Mouse (Mus musculus) G1E (cell line): Measurements from ENCODE around the gene Art5. TPM values are rescaled to one million over a fixed set of nuclear protein-coding genes. Genes with fewer than 3 reads are reported as not detected.
"Not testable (repeated sequence)": the region's sequence is repeated elsewhere in the genome, so short reads cannot be mapped to it uniquely, and the experiment has no call there.

ENCODE experiments used
- ATAC-seq: 2 replicates; pipeline ENCODE4 v1.8.0; 2016; ENCODE audit warnings: mild to moderate bottlenecking; ENCODE audit not compliant: insufficient number of reproducible peaks, poor library complexity, low FRiP score, severe bottlenecking; ENCODE audit errors: extremely low read depth
- DNase-seq: peaks from one replicate; pipeline ENCODE4 v3.0.0; 2012; ENCODE audit warnings: low spot score
- H3K27me3 ChIP-seq: 2 replicates; pipeline ENCODE4 v1.6.1; 2012; ENCODE audit warnings: mild to moderate bottlenecking, low read length, inconsistent platforms; ENCODE audit not compliant: insufficient read depth
- H3K36me3 ChIP-seq: replicated peaks from 2 replicates; pipeline ENCODE3; 2012; ENCODE audit warnings: mild to moderate bottlenecking, inconsistent platforms
- H3K4me1 ChIP-seq: 2 replicates; pipeline ENCODE4 v1.6.1; 2012; ENCODE audit warnings: low read depth, low read length, inconsistent platforms, mixed read lengths; ENCODE audit not compliant: insufficient read depth
- H3K4me3 ChIP-seq: 2 replicates; pipeline ENCODE4 v1.5.1; 2012; ENCODE audit warnings: low read depth, mild to moderate bottlenecking, inconsistent platforms, low read length, moderate library complexity, mixed read lengths
- H3K9me3 ChIP-seq: replicated peaks from 2 replicates; pipeline ENCODE4 v1.6.1; 2012; ENCODE audit warnings: inconsistent platforms
- CTCF ChIP-seq: IDR thresholded peaks from 2 replicates; pipeline ENCODE4 v1.5.1; 2012; ENCODE audit warnings: low read depth, low read length, inconsistent platforms, mixed read lengths
- GATA1 ChIP-seq: IDR thresholded peaks from 2 replicates; pipeline ENCODE4 v1.6.1; 2012; ENCODE audit warnings: borderline replicate concordance, low read length, inconsistent platforms, mixed read lengths
- GATA2 ChIP-seq: IDR thresholded peaks from 2 replicates; pipeline ENCODE4 v1.6.1; 2012; ENCODE audit warnings: low read depth, low read length, inconsistent platforms, borderline replicate concordance
- POLR2AphosphoS5 ChIP-seq: IDR thresholded peaks from 2 replicates; pipeline ENCODE4 v1.6.1; 2012; ENCODE audit warnings: low read depth, low read length, inconsistent platforms; ENCODE audit not compliant: insufficient replicate concordance
- TAL1 ChIP-seq: conservative IDR thresholded peaks from 2 replicates; pipeline ENCODE4 v1.6.1; 2012; ENCODE audit warnings: low read depth, low read length, inconsistent platforms, mixed read lengths
- polyA plus RNA-seq: library from polyadenylated mRNA; stranded (reverse); fragments of >175 nt; gene quantifications from 2 replicates; pipeline ENCODE4 v1.2.3, GENCODE M21; 2012
- total RNA-seq, 2 experiments: library from RNA; stranded (forward) in 1 of 2; stranded (reverse) in 1 of 2; fragments of 200-1000 nt in 1 of 2; fragments of >200 nt in 1 of 2; fragmentation: Nextera tagmentation in 1 of 2; gene quantifications; 2 replicates each; pipeline ENCODE4 v1.2.3; 2014 to 2017

Art5 gene
- total and polyA plus RNA-seq, 3 experiments = 0.16 TPM; not detected in 2

DNA sequence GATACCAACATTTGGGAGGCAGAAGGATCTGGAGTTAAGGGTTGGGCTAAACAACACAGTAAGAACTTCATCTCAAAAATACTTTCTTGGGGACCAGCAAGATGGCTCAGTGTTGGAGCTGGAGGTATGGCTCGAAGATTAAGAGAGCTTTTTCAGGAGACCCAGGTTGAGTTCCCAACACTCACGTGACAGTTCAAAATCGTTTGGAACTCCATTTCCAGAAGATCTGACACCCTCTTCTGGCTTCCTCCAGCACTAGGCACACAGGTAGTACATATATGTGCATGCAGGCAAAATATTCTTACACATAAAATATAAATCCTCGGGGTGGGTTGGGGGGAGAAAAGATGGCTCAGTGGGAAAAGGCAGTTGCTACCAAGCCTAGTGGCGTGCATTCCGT lies 42.9 kb downstream of the Art5 start:
- ATAC-seq (no peak), DNase-seq (no peak)
- Histone ChIP-seq H3K36me3 (peaks cover 38% of the 10 kb centered on the region), H3K27me3 (no peaks in the 10 kb centered on the region), H3K9me3 (no peaks in the 10 kb centered on the region), H3K4me1 (peaks cover 32% of the 10 kb centered on the region), H3K4me3 (peak overlapping the region; percentile 72)
- no peak for TF ChIP-seq GATA2

GRCm38 (mm10) chr7:102065046-102065891 lies 44.0 kb downstream of the Art5 start, which contains the start of the genes Rnf121, Xndc1 and Xntrpc:
Gene Rnf121, minus strand, starts transcription at chr7:102065469.
Gene Xndc1, plus strand, starts transcription at chr7:102065511.
Gene Xntrpc, plus strand, starts transcription at chr7:102065713.
- Histone ChIP-seq H3K4me3 (peak within 1 kb of the TSS; percentile 72), H3K4me1 (peaks cover 34% of the 10 kb centered on the region), H3K9me3 (no peaks in the 10 kb centered on the region), H3K27me3 (no peaks in the 10 kb centered on the region), H3K36me3 (peaks cover 30% of the 10 kb centered on the region)
- no peak for TF ChIP-seq GATA2
- no peak for TF ChIP-seq POLR2AphosphoS5
- TF ChIP-seq CTCF = no peak
- TF ChIP-seq GATA1 = no peak
- TF ChIP-seq TAL1 = no peak
- ATAC-seq (peak; percentile 92), DNase-seq (peak; percentile 89)

GRCm38 (mm10) chr7:102064655-102065045 lies 44.6 kb downstream of the Art5 start:
- no peak for TF ChIP-seq TAL1
- no peaks in the 10 kb centered on the region for H3K27me3 ChIP-seq
- no peak for ATAC-seq
- DNase-seq = no peak
- peaks cover 30% of the 10 kb centered on the region for H3K36me3 ChIP-seq
- H3K4me3 ChIP-seq = peak overlapping the region; percentile 72
- H3K4me1 ChIP-seq = peaks cover 34% of the 10 kb centered on the region
- H3K9me3 ChIP-seq = no peaks in the 10 kb centered on the region

DNA sequence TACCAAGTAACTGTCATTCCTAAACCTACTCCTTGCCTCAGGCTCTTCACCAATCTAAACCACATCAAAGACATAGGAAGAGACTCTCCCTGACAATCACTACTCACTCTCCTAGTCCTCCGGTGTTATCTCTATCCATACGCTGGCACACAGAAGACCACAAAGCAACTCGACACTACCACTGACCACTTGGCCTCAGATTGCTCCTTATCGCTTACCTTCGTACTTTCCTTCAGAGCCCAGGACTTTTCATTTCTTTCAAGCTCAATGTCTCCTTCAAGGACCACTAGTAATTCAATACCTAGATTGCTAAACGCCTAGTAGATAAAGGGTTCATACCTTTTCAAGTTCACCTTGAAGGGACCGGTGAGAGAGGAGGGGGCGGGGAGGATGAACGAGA lies 45.4 kb downstream of the Art5 start:
- Histone ChIP-seq H3K27me3 (no peaks in the 10 kb centered on the region), H3K9me3 (no peaks in the 10 kb centered on the region), H3K4me1 (peaks cover 31% of the 10 kb centered on the region), H3K4me3 (peak overlapping the region; percentile 72; the same call in 1 of the 2 replicates), H3K36me3 (peaks cover 33% of the 10 kb centered on the region)
- no peak for ATAC-seq
- no peak for TF ChIP-seq TAL1
- no peak for TF ChIP-seq POLR2AphosphoS5
- TF ChIP-seq CTCF = no peak
- no peak for TF ChIP-seq GATA1
- no peak for TF ChIP-seq GATA2
- no peak for DNase-seq

DNA sequence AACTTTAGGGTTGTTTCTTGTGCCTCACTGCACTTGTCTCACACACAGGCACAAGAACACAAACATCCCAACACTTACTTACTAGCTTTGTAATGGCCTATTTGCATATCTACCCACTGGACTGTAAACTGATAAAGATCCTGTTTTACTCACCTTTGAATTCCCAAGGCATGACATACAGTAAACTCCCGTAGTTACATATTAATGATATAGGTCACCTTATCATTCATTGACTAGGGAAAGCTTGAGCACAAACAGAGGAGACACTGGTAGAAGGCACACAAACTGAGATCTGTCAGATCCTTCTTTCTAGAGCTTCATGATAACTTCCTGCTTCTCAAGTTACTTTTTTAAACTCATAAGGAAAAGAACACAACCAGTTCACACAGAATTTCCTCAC lies 47.1 kb downstream of the Art5 start:
- no peak for DNase-seq
- H3K36me3 ChIP-seq = peaks cover 27% of the 10 kb centered on the region
- H3K27me3 ChIP-seq = no peaks in the 10 kb centered on the region
- TF ChIP-seq GATA2 = no peak
- no peak for TF ChIP-seq POLR2AphosphoS5
- TF ChIP-seq TAL1 = no peak
- TF ChIP-seq GATA1 = no peak
- TF ChIP-seq CTCF = no peak
- H3K9me3 ChIP-seq = no peaks in the 10 kb centered on the region
- no peak for ATAC-seq
- H3K4me1 ChIP-seq = peaks cover 27% of the 10 kb centered on the region
- H3K4me3 ChIP-seq = no peak overlapping the region

GRCm38 (mm10) chr7:102061353-102061752 lies 47.9 kb downstream of the Art5 start:
- Histone ChIP-seq H3K4me1 (peaks cover 21% of the 10 kb centered on the region), H3K4me3 (no peak overlapping the region), H3K36me3 (peaks cover 33% of the 10 kb centered on the region), H3K9me3 (no peaks in the 10 kb centered on the region), H3K27me3 (no peaks in the 10 kb centered on the region)
- no peak for ATAC-seq
- no peak for DNase-seq
- no peak for TF ChIP-seq POLR2AphosphoS5
- TF ChIP-seq GATA2 = no peak
- no peak for TF ChIP-seq CTCF
- TF ChIP-seq GATA1 = no peak
- no peak for TF ChIP-seq TAL1

GRCm38 (mm10) chr7:102048524-102048923 lies 60.8 kb downstream of the Art5 start:
- DNase-seq, H3K27me3 ChIP-seq, H3K9me3 ChIP-seq, ATAC-seq, H3K4me3 ChIP-seq, H3K4me1 ChIP-seq: not testable (repeated sequence)
- H3K36me3 ChIP-seq = peaks cover 32% of the 10 kb centered on the region

Other genes with a start within 250 kb of the Art5 start
- gene Anapc15, start 245.8 kb downstream of the Art5 start, total RNA-seq (2014; fragmentation: Nextera tagmentation) = 55.6 and 63.3 TPM in 2 replicates
- gene Anapc15, start 245.8 kb downstream of the Art5 start, total RNA-seq (2017) = 113 and 128 TPM in 2 replicates
- 20.2 and 20.5 TPM in 2 replicates for gene Anapc15, start 245.8 kb downstream of the Art5 start, polyA plus RNA-seq
- not detected in 2 replicates for gene Folr1, start 238.7 kb downstream of the Art5 start, total RNA-seq (2014; fragmentation: Nextera tagmentation)
- 0.22 and 0.64 TPM in 2 replicates for gene Folr1, start 238.7 kb downstream of the Art5 start, total RNA-seq (2017)
- gene Folr1, start 238.7 kb downstream of the Art5 start, polyA plus RNA-seq = not detected in 2 replicates
- 96.2 and 96.5 TPM in 2 replicates for gene Lamtor1, start 203.6 kb downstream of the Art5 start, total RNA-seq (2014; fragmentation: Nextera tagmentation)
- gene Lamtor1, start 203.6 kb downstream of the Art5 start, total RNA-seq (2017) = 145 and 146 TPM in 2 replicates
- 136 and 153 TPM in 2 replicates for gene Lamtor1, start 203.6 kb downstream of the Art5 start, polyA plus RNA-seq
- gene Tomt, start 203.1 kb downstream of the Art5 start, total RNA-seq (2014; fragmentation: Nextera tagmentation) = not detected in 2 replicates
- gene Tomt, start 203.1 kb downstream of the Art5 start, total RNA-seq (2017) = 0.22 and 0.23 TPM in 2 replicates
- gene Tomt, start 203.1 kb downstream of the Art5 start, polyA plus RNA-seq = 0.01 TPM in 1 of 2 replicates, not detected in the other
- gene Lrrc51, start 175.6 kb downstream of the Art5 start, total RNA-seq (2014; fragmentation: Nextera tagmentation) = 12.4 and 17.7 TPM in 2 replicates
- 2.9 and 4.1 TPM in 2 replicates for gene Lrrc51, start 175.6 kb downstream of the Art5 start, total RNA-seq (2017)
- gene Lrrc51, start 175.6 kb downstream of the Art5 start, polyA plus RNA-seq = 0.53 and 0.65 TPM in 2 replicates
- gene Numa1, start 175.4 kb downstream of the Art5 start, total RNA-seq (2014; fragmentation: Nextera tagmentation) = 134 and 189 TPM in 2 replicates
- gene Numa1, start 175.4 kb downstream of the Art5 start, total RNA-seq (2017) = 120 and 125 TPM in 2 replicates
- gene Numa1, start 175.4 kb downstream of the Art5 start, polyA plus RNA-seq = 106 and 112 TPM in 2 replicates
- gene Il18bp, start 90.8 kb downstream of the Art5 start, total RNA-seq (2014; fragmentation: Nextera tagmentation) = 4.2 and 6.5 TPM in 2 replicates
- gene Il18bp, start 90.8 kb downstream of the Art5 start, total RNA-seq (2017) = 2.5 and 2.7 TPM in 2 replicates
- 1.8 TPM in 2 replicates for gene Il18bp, start 90.8 kb downstream of the Art5 start, polyA plus RNA-seq
- gene Rnf121, start 44.0 kb downstream of the Art5 start, total RNA-seq (2014; fragmentation: Nextera tagmentation) = 8.6 and 11.8 TPM in 2 replicates
- gene Rnf121, start 44.0 kb downstream of the Art5 start, total RNA-seq (2017) = 10.9 and 11.4 TPM in 2 replicates
- gene Rnf121, start 44.0 kb downstream of the Art5 start, polyA plus RNA-seq = 1.7 and 2.7 TPM in 2 replicates
- gene Xndc1, start 44.0 kb downstream of the Art5 start, total RNA-seq (2014; fragmentation: Nextera tagmentation) = 29.5 and 45.5 TPM in 2 replicates
- gene Xndc1, start 44.0 kb downstream of the Art5 start, total RNA-seq (2017) = 35.4 and 39.4 TPM in 2 replicates
- gene Xndc1, start 44.0 kb downstream of the Art5 start, polyA plus RNA-seq = 25.0 and 29.7 TPM in 2 replicates
- gene Xntrpc, start 43.8 kb downstream of the Art5 start, total RNA-seq (2014; fragmentation: Nextera tagmentation) = 0.39 and 1.4 TPM in 2 replicates
- gene Xntrpc, start 43.8 kb downstream of the Art5 start, total RNA-seq (2017) = 0.44 and 0.46 TPM in 2 replicates
- 0.21 and 0.31 TPM in 2 replicates for gene Xntrpc, start 43.8 kb downstream of the Art5 start, polyA plus RNA-seq
- gene Trpc2, start 26.4 kb downstream of the Art5 start, total RNA-seq (2014; fragmentation: Nextera tagmentation) = 0.45 TPM in 1 of 2 replicates, not detected in the other
- not detected in 2 replicates for gene Trpc2, start 26.4 kb downstream of the Art5 start, total RNA-seq (2017)
- not detected in 2 replicates for gene Trpc2, start 26.4 kb downstream of the Art5 start, polyA plus RNA-seq
- gene Art1, start 7.7 kb downstream of the Art5 start, total RNA-seq (2014; fragmentation: Nextera tagmentation) = not detected in 2 replicates
- gene Art1, start 7.7 kb downstream of the Art5 start, total RNA-seq (2017) = 0.22 TPM in 1 of 2 replicates, not detected in the other
- gene Art1, start 7.7 kb downstream of the Art5 start, polyA plus RNA-seq = not detected in 2 replicates
- gene Chrna10, start 7.3 kb upstream of the Art5 start, total RNA-seq (2014; fragmentation: Nextera tagmentation) = not detected in 2 replicates
- gene Chrna10, start 7.3 kb upstream of the Art5 start, total RNA-seq (2017) = 0.11 TPM in 1 of 2 replicates, not detected in the other
- gene Chrna10, start 7.3 kb upstream of the Art5 start, polyA plus RNA-seq = not detected in 2 replicates
- gene Nup98, start 100.7 kb upstream of the Art5 start, total RNA-seq (2014; fragmentation: Nextera tagmentation) = 172 and 179 TPM in 2 replicates
- 54.4 and 60.5 TPM in 2 replicates for gene Nup98, start 100.7 kb upstream of the Art5 start, total RNA-seq (2017)
- gene Nup98, start 100.7 kb upstream of the Art5 start, polyA plus RNA-seq = 8.4 and 11.3 TPM in 2 replicates
- gene Pgap2, start 100.7 kb upstream of the Art5 start, total RNA-seq (2014; fragmentation: Nextera tagmentation) = 60.1 and 61.9 TPM in 2 replicates
- gene Pgap2, start 100.7 kb upstream of the Art5 start, total RNA-seq (2017) = 24.1 and 27.8 TPM in 2 replicates
- gene Pgap2, start 100.7 kb upstream of the Art5 start, polyA plus RNA-seq = 18.0 and 19.1 TPM in 2 replicates
- 240 and 241 TPM in 2 replicates for gene Rhog, start 146.6 kb upstream of the Art5 start, total RNA-seq (2014; fragmentation: Nextera tagmentation)
- gene Rhog, start 146.6 kb upstream of the Art5 start, total RNA-seq (2017) = 50.4 and 68.5 TPM in 2 replicates
- 121 and 212 TPM in 2 replicates for gene Rhog, start 146.6 kb upstream of the Art5 start, polyA plus RNA-seq
- gene Stim1, start 158.3 kb upstream of the Art5 start, total RNA-seq (2014; fragmentation: Nextera tagmentation) = 25.8 and 27.3 TPM in 2 replicates
- gene Stim1, start 158.3 kb upstream of the Art5 start, total RNA-seq (2017) = 24.2 and 25.1 TPM in 2 replicates
- 20.2 and 35.8 TPM in 2 replicates for gene Stim1, start 158.3 kb upstream of the Art5 start, polyA plus RNA-seq